Mouse (Mus musculus): ENCODE measurements at regions not wholly inside any gene's neighbourhood (a gene's known extent, or its start where the extent isn't known, plus 50 kb on each side); places are given as distances from the start of the nearest gene placed in this dataset.

DNA sequence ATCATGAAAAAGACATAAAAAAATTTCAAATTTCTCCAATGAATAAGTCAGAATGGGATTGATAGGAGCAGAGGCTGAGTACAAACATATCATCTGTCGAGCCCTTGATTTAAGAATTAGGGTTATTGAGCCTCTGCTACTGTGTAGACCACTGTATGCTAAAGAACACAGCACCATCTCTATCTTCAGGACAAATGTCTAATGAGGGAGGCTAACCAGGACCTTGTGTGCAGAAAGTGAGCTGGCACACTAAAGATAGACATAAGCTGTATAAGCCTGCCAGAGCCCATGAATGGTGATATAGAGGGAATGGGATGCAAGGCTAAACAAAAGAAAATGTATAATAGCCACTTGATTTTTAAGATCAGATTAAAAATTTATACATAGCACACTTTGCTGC, 502.2 kb upstream of the Luzp2 start:
- no peak for DNase-seq (ENCODE audit: low spot score in 2 of 2)

DNA sequence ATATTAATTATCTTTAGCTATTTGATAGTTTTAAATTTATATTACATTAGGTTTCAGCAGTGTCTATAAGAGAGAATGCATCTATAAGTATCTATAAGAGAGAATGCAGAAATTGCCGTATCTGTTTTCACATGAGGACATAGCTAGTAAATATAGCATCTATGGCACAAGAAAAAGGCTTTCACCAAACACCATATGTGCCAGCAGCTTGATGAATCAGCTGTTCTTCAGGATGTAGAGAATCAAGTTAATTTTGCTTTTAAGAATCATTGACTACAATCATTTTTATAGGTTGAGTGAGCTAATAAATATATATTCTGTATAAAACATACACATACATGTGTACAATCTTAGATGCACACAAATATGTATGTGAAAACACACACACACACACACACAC, 500.4 kb upstream of the Luzp2 start:
- DNase-seq (ENCODE audit: low spot score in 2 of 2), result peak in 1 of 2 experiments; percentile 4

DNA sequence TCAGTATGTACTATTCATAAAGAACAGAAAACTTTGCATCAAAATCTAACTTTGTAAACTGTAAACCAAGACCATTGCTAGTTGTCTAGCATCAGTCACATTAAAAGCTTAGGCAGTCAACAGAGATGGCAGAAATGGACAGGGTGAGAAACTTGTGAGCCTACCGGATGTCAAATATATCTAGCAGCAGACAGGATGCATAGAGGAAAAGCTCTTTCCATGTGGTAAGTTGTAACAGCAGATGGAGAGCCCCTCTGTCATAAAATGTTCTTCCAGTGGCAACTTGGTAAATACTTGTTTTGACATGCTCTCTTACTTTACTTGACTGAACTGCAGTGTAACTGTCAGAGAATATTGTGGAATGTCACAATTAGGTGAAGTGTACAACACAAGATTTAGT, 494.8 kb upstream of the Luzp2 start:
- no peak for DNase-seq (ENCODE audit: low spot score in 2 of 2)
